Mouse (Mus musculus) embryonic facial prominence, embryonic 11.5 days (tissue): ENCODE measurements at regions not wholly inside any gene's neighbourhood (a gene's known extent, or its start where the extent isn't known, plus 50 kb on each side); places are given as distances from the start of the nearest gene placed in this dataset.

Experiments
- ATAC-seq: fragments of 200-750 bp; cut with Nextera tagmentation; replicated peaks from 2 replicates; pipeline ENCODE4 v1.8.0; 2017; ENCODE audit warnings: low read depth; ENCODE audit not compliant: insufficient number of reproducible peaks, low FRiP score, low TSS enrichment
- DNase-seq: peaks from one replicate; pipeline ENCODE4 v3.0.0-alpha.2; 2015; ENCODE audit warnings: low spot score
- H3K27ac ChIP-seq: fragments of 300-500 bp; sonication (generic); replicated peaks from 2 replicates; pipeline ENCODE4 v1.5.1; 2014; ENCODE audit warnings: mild to moderate bottlenecking, low read depth, low read length, control low read depth
- H3K27me3 ChIP-seq: fragments of 300-500 bp; sonication (generic); 2 replicates; pipeline ENCODE4 v1.6.1; 2014; ENCODE audit warnings: mild to moderate bottlenecking, low read length, moderate library complexity, mixed read lengths; ENCODE audit not compliant: control insufficient read depth, insufficient read depth
- H3K36me3 ChIP-seq: fragments of 300-500 bp; sonication (generic); replicated peaks from 2 replicates; pipeline ENCODE4 v1.6.1; 2014; ENCODE audit warnings: low read depth, mild to moderate bottlenecking, low read length, moderate library complexity, mixed read lengths; ENCODE audit not compliant: control insufficient read depth, insufficient read depth
- H3K4me1 ChIP-seq: fragments of 300-500 bp; sonication (generic); 2 replicates; pipeline ENCODE4 v1.6.1; 2014; ENCODE audit warnings: low read length, mixed read lengths; ENCODE audit not compliant: control insufficient read depth, insufficient read depth
- H3K4me2 ChIP-seq: fragments of 300-500 bp; sonication (generic); 2 replicates; pipeline ENCODE4 v1.6.1; 2014; ENCODE audit warnings: low read depth, mild to moderate bottlenecking, control low read depth, low read length, moderate library complexity
- H3K4me3 ChIP-seq: fragments of 300-500 bp; sonication (generic); 2 replicates; pipeline ENCODE4 v1.5.1; 2014; ENCODE audit warnings: low read depth, low read length, control low read depth
- H3K9ac ChIP-seq: fragments of 300-500 bp; sonication (generic); replicated peaks from 2 replicates; pipeline ENCODE4 v1.6.1; 2014; ENCODE audit warnings: mild to moderate bottlenecking, control low read depth, low read length
- H3K9me3 ChIP-seq: fragments of 300-500 bp; sonication (generic); replicated peaks from 2 replicates; pipeline ENCODE4 v1.6.1; 2016; ENCODE audit warnings: mild to moderate bottlenecking, low read length, inconsistent platforms, mixed read lengths; ENCODE audit not compliant: control insufficient read depth
- WGBS: fragments of 180-500 bp; shearing (Covaris S2); extraction: QIAGEN DNeasy Blood & Tissue Kit; methylation state at CpG from one replicate; pipeline ENCODE4 v1.1.7; 2014; 5-methylcytosine and 5-hydroxymethylcytosine counted together

DNA sequence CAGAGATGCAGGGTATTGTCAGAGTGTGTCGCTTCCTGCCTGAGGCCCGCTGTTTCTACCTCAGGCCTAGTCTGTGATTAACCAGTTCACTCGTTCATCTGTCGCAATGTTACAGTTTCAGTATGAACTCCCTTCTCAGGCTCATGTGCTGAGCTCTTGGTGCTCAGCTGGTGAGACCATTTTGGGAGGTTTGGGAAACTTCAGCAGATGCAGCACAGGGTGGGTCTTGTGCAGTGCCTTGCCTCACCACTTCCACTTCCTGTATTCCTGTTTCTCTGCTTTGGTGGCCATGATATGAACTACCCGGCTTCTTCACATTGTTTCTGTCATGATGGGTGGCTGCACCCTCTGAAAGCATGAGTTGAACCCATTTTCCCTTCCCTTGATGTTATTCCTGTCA, 169.3 kb upstream of the Gadl1 start:
- WGBS, result 80% methylated on average over 5 of the region's 5 CpGs
- no peak overlapping the region for H3K4me2 ChIP-seq
- H3K27me3 ChIP-seq, result no peaks in the 10 kb centered on the region
- no peaks in the 10 kb centered on the region for H3K9me3 ChIP-seq
- H3K4me3 ChIP-seq, result no peak overlapping the region
- DNase-seq (no peak), ATAC-seq (no peak)
- no peaks in the 10 kb centered on the region for H3K36me3 ChIP-seq
- no peak overlapping the region for H3K9ac ChIP-seq
- no peak overlapping the region for H3K27ac ChIP-seq
- H3K4me1 ChIP-seq, result no peaks in the 10 kb centered on the region

DNA sequence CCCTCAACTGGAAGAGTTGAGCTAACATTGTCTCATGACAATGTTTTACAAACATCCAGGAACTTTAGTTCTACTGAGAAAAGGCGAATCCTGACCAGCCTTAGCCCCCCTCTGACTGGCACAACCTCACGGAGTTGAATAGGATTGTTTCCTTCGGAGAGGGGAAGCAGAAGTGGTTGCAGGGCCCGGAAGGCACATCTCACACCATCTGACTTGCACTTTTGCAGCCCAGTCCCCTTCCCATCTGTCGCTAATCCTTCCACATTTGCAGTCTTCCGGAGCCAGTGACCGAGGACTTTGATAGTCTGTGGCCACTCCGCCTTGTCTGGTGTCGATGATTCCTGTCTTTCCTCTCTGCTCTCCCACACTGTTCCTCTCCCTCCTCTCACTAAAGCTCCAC, 162.8 kb upstream of the Gadl1 start:
- Histone ChIP-seq H3K27ac (no peak overlapping the region), H3K9ac (no peak overlapping the region), H3K27me3 (no peaks in the 10 kb centered on the region), H3K4me1 (no peaks in the 10 kb centered on the region), H3K36me3 (no peaks in the 10 kb centered on the region), H3K4me3 (no peak overlapping the region), H3K4me2 (no peak overlapping the region), H3K9me3 (no peaks in the 10 kb centered on the region; the same call in 1 of the 2 replicates)
- 85% methylated on average over 9 of the region's 9 CpGs for WGBS
- DNase-seq (no peak), ATAC-seq (no peak)

DNA sequence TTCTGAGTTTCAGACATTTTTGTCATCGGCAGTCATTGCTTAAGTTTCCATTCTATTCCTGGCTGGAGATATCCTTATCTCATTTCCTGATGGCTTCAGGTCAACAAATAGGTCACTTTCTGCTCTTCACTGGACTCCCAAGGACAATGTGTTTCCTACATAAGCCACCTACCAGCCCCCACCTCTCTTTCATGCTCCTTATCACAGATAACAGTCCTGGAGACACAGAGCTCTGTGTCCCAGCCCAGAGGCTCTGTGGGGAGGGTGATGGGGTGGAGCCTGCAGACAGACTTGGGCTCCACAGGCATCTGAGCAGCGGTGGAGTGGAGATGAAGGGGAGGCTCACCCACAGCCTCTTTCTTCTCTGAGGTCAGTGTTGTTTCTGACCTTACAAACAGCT, 148.8 kb upstream of the Gadl1 start:
- Histone ChIP-seq H3K27me3 (no peaks in the 10 kb centered on the region), H3K36me3 (no peaks in the 10 kb centered on the region), H3K9ac (no peak overlapping the region), H3K27ac (no peak overlapping the region), H3K9me3 (no peaks in the 10 kb centered on the region), H3K4me2 (no peak overlapping the region), H3K4me3 (no peak overlapping the region), H3K4me1 (no peaks in the 10 kb centered on the region)
- DNase-seq (no peak), ATAC-seq (no peak)
- WGBS, result 19% methylated on average over 2 of the region's 2 CpGs

DNA sequence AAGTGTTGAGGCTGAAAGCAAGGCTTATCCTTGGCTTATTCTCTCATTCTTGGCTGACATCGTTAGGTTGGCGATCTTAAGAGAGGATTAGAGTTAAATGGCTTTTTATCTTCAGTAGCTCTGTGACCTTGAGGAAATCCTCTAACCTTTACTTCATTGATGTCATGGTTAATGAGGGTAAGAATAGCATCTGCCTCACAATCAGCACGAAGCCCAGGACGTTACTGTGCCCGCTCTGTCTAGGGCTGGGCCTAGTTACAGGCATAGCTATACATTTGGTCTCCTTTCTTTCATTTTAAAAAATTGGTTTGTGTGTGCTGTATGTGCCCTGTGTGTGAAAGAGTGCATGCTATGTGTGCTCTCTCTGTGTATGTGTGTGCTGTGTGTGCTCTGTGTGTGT, 145.1 kb upstream of the Gadl1 start:
- H3K4me3 ChIP-seq, result no peak overlapping the region
- H3K9ac ChIP-seq, result no peak overlapping the region
- H3K4me2 ChIP-seq, result no peak overlapping the region

DNA sequence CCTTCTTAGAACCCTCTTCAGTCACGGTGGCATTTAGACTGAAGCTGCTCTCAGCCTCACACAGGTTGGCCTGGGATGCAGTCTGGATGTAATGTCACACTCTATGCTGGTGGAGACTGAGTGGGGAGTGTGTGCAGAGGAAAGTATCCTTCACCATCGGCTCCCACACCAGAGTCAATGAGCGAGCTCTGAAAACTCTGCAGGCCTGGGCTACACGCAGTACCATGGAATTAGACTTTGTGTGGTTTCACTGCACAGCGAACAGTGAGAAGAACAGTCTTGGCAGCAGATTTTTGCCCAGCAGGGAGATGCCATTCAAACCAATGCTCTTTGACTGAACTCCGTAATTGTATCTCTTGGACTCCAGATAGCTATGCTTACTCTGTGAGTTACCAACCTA, 142.8 kb upstream of the Gadl1 start:
- DNase-seq (no peak), ATAC-seq (no peak)
- H3K4me1 ChIP-seq, result no peaks in the 10 kb centered on the region
- no peaks in the 10 kb centered on the region for H3K36me3 ChIP-seq
- no peak overlapping the region for H3K9ac ChIP-seq
- no peak overlapping the region for H3K4me3 ChIP-seq
- WGBS, result 86% methylated on average over 6 of the region's 6 CpGs
- H3K4me2 ChIP-seq, result no peak overlapping the region
- H3K27ac ChIP-seq, result no peak overlapping the region
- no peaks in the 10 kb centered on the region for H3K27me3 ChIP-seq
- H3K9me3 ChIP-seq, result no peaks in the 10 kb centered on the region

More for the DNA sequence above, 145.1 kb upstream of the Gadl1 start:
- no peaks in the 10 kb centered on the region for H3K27me3 ChIP-seq
- H3K4me1 ChIP-seq, result no peaks in the 10 kb centered on the region
- DNase-seq (no peak), ATAC-seq (no peak)
- no peaks in the 10 kb centered on the region for H3K36me3 ChIP-seq
- H3K9me3 ChIP-seq, result no peaks in the 10 kb centered on the region
- no peak overlapping the region for H3K27ac ChIP-seq
- 71% methylated on average over 5 of the region's 5 CpGs for WGBS

DNA sequence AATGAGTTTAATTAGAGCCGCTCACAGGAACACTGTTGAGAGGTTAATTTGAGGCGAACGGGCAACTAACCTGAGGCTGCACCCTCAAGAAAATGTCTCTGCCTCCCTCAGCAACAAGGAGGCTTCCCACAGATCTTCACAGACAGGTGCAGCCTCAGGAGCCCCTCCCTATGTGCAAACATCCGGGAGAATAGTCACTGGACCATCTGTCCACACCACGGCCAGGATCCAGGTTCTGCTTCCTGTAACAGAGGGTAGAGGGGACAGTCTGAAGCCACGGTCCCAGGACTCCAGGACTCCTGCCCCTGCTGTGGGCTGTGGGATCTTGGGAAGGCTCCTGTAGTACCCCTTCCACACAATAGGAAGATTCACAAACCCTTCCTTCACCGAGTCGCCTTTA, 134.1 kb upstream of the Gadl1 start:
- 73% methylated on average over 8 of the region's 8 CpGs for WGBS
- H3K27me3 ChIP-seq, result no peaks in the 10 kb centered on the region
- H3K36me3 ChIP-seq, result no peaks in the 10 kb centered on the region
- no peak overlapping the region for H3K4me2 ChIP-seq
- no peaks in the 10 kb centered on the region for H3K4me1 ChIP-seq
- ATAC-seq (no peak), DNase-seq (no peak)
- no peaks in the 10 kb centered on the region for H3K9me3 ChIP-seq
- H3K9ac ChIP-seq, result no peak overlapping the region
- H3K4me3 ChIP-seq, result no peak overlapping the region
- H3K27ac ChIP-seq, result no peak overlapping the region

DNA sequence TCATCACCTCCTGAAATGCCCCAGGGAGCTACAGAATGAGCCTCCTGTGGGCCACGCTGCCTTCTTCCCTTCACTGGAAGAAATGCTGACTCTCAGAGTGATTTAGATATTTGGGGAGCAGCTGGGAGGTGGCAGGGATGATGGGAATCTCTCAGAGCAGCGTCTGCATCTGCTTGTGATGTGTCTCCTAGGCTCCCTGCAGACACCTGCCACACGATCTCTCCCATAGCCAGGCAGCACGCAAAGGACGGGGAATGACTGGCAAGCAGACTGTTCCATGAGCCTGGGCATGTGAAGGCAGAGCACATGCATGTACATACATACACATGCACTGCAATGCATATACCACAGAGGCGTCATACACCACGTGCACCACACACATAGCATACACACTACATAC, 133.4 kb upstream of the Gadl1 start:
- Histone ChIP-seq H3K4me2 (no peak overlapping the region), H3K27ac (no peak overlapping the region), H3K4me3 (no peak overlapping the region), H3K9me3 (no peaks in the 10 kb centered on the region), H3K4me1 (no peaks in the 10 kb centered on the region), H3K27me3 (no peaks in the 10 kb centered on the region), H3K36me3 (no peaks in the 10 kb centered on the region), H3K9ac (no peak overlapping the region)
- ATAC-seq, result no peak
- 78% methylated on average over 7 of the region's 7 CpGs for WGBS
- DNase-seq, result no peak

DNA sequence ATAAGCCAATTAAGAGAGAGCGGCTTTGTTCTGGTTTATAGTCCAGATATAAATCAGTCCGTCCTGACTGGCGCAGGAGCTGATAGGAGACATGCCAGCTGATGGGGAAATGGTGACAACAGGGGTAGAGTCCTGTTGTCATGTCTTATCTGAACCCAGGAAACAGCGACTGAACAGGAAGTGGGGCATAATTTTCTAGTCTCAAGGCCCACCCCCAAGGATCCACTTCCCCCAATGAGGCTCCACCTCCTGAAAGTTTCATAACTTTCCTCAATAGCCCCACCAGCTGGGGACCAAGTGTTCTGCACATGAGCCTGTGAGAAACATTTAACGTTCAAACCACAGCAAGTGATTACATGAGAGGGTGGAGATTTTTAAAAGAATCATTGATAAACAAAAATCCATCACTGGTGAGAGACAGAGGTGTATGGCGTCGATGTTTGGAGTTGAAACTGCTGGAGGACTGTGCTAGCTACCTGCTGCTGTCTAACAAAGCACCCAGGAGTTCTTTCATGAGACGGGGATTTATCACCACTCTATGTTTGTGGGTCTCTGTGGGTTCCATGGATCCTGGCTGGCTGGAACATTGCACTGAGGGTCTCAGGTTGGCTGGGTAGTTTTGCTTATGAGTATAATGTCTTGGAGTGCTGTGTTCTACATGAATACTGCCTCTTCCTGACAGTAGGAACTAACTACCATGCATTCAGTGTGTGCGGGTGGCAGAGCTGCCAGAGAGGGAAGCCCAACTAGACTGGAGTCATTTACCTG, 132.0 kb upstream of the Gadl1 start:
- Histone ChIP-seq H3K9ac (no peak overlapping the region), H3K4me2 (no peak overlapping the region), H3K4me1 (no peaks in the 10 kb centered on the region), H3K4me3 (no peak overlapping the region), H3K36me3 (no peaks in the 10 kb centered on the region), H3K27me3 (no peaks in the 10 kb centered on the region), H3K9me3 (no peaks in the 10 kb centered on the region), H3K27ac (no peak overlapping the region)
- ATAC-seq (no peak), DNase-seq (no peak)
- WGBS, result 88% methylated on average over 9 of the region's 9 CpGs
